Mouse (Mus musculus): ENCODE measurements around the gene P4ha1.

GRCm38 (mm10) chr10:59296261-59296660 lies 26.8 kb upstream of the P4ha1 start:
- TF ChIP-seq CTCF (IDR thresholded peaks at IDR 0.05; ENCODE audit: low read depth) (peak; percentile 99), EP300 (IDR thresholded peaks at IDR 0.05; ENCODE audit: low read depth) (no peak)

Data from liver, embryonic 14.5 days (tissue).